Mouse (Mus musculus) ES-Bruce4 (cell line): ENCODE measurements around the gene Vmn2r67.
"Not testable (repeated sequence)": the region's sequence is repeated elsewhere in the genome, so short reads cannot be mapped to it uniquely, and the experiment has no call there.

Source experiments
- CTCF ChIP-seq: IDR thresholded peaks from one replicate; pipeline ENCODE4 v1.8.1; 2011; ENCODE audit warnings: low read depth, low read length
- EP300 ChIP-seq: IDR thresholded peaks from 2 replicates; pipeline ENCODE4 v1.6.1; 2011; ENCODE audit warnings: low read depth, low read length; ENCODE audit not compliant: insufficient read depth
- POLR2A ChIP-seq: IDR thresholded peaks from one replicate; pipeline ENCODE4 v1.8.1; 2011; ENCODE audit warnings: low read length; ENCODE audit not compliant: insufficient read depth

DNA sequence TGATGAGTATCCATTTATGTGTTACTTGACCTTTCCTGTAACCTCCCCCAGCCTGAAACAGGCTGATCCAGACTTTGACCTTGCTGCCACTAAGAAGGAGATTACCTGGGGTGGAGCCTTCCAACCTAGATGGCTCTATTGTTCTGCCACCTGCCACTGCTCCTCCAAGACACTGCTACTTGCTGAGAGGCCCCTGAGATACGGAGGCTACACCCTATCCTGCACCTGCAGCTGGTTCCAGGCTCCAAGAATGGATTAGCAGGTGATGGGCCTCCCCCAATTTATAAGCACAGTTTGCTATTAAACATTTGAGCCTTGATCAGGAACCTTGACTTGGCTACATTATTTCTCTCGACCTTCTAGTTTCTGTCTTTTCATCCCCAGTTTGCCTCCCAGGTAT lies 51.3 kb downstream of the Vmn2r67 start:
- peak; percentile 48; the same call in 1 of the 2 replicates for TF ChIP-seq EP300
- TF ChIP-seq CTCF, POLR2A: not testable (repeated sequence)
